Mouse (Mus musculus) C2C12 (cell line): Measurements from ENCODE around the gene Slc6a12.

ENCODE experiments used
- CEBPB ChIP-seq: IDR thresholded peaks from one replicate; pipeline ENCODE4 v1.6.1; 2011; ENCODE audit warnings: low read depth, mild to moderate bottlenecking, control low read depth, moderate library complexity
- CTCF ChIP-seq: IDR thresholded peaks from one replicate; pipeline ENCODE4 v1.5.1; 2011; ENCODE audit not compliant: control insufficient read depth, insufficient read depth, insufficient read length
- FOSL1 ChIP-seq: IDR thresholded peaks from one replicate; pipeline ENCODE4 v1.8.0; 2011; ENCODE audit warnings: mild to moderate bottlenecking, low read length; ENCODE audit not compliant: poor library complexity, insufficient read depth, severe bottlenecking
- MAX ChIP-seq: IDR thresholded peaks from one replicate; pipeline ENCODE4 v1.6.1; 2011; ENCODE audit warnings: mild to moderate bottlenecking, control low read depth
- MYOD1 ChIP-seq: IDR thresholded peaks from one replicate; pipeline ENCODE4 v1.6.1; 2011; ENCODE audit warnings: low read depth; ENCODE audit not compliant: control insufficient read depth, insufficient read length
- MYOG ChIP-seq: IDR thresholded peaks from one replicate; pipeline ENCODE4 v1.6.1; 2011; ENCODE audit not compliant: control insufficient read depth, insufficient read length; ENCODE audit errors: extremely low read depth
- USF1 ChIP-seq: IDR thresholded peaks from one replicate; pipeline ENCODE4 v1.6.1; 2011; ENCODE audit warnings: low read depth, mild to moderate bottlenecking, control low read depth, moderate library complexity

- TF ChIP-seq MAX (no peak), CTCF (no peak), MYOG (no peak), CEBPB (no peak), USF1 (no peak), FOSL1 (no peak), MYOD1 (no peak)
These were observed 20.3 kb upstream of the Slc6a12 start for GRCm38 (mm10) chr6:121322381-121323110.
